Mouse (Mus musculus) R1 (cell line): ENCODE measurements around the gene Themis.

Source experiments
- DNase-seq: peaks from one replicate; pipeline ENCODE4 v3.0.0-alpha.2; 2018; ENCODE audit warnings: low read depth, low spot score

The Themis gene

DNA sequence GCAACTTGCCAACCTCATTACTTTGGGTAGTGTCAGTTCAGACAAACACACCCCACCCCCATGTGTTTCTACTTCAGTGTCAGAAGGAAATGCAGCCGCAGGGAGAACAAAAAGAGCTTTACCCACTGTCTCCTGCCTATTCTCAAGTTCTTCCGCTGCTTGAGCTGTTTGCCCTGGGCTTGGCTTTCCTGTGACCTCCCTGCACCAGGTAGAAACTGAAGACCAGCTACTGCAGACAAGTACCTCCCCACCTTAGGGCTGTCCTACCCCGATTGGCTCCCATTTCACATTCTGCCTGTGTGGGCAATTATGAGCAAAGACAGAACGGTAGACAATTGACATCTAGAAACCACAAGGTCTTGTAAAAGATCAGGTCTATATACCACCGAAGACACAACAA lies at the start of gene Themis:
Gene Themis, plus strand, starts transcription at position 100 of the 400 bp plus-strand sequence.
- peak; percentile 66 for DNase-seq

DNA sequence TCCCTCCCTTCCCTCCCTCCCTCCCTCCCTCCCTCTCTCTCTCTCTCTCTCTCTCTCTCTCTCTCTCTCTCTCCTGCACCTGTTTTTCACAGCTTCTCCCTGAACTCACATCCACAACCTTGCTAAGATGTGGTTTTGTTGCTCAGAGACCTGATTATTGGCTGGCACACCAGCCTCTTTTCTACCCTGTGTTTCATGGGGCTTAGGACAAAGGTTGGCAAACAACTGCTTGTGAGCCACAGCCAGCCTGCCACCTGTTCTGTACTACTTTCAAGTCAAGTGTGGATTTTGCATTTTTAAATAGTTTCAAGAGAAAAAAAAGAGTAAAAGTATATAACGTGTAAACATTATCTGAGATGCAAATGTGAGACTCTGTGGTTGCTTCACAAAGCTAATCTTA lies 48.7 kb upstream of the Themis start:
- DNase-seq = no peak

DNA sequence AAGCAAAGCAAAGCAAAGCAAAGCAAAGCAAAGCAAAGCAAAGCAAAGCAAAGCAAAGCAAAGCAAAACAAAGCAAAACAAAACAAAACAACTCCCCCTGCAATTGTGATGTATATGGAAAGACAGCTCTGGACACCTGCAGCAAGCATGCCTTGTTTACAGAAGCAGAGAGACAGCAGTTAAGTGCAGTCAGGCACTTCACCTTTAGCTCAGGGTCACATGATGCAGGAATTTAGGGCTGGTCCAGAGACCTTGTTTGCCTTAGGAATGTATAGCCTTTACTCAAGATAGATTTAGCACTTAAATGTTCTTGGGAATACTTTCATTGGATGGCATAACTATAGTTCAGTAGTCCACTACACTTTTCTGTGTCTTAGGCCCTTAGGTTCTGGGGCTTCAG lies 32.1 kb upstream of the Themis start:
- DNase-seq = peak; percentile 96

DNA sequence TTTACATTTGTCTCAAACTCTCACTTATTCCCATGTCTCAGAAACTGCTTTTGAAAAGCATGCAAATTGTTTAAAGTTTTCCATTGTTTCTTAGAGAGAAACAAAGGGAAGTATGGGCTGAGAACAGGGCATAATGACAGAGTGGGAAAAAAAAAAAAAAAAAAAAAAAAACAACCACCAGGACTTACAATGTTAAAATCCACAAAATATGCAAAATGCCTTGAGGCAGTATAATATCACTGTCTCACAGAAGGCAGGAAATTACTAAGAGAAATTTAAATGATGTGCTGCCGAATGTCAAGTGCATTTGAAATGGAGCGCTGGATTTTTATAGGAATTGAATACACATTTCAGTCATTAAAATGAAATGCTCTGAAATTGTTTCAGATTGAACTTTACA lies 26.3 kb upstream of the Themis start:
- DNase-seq = no peak

DNA sequence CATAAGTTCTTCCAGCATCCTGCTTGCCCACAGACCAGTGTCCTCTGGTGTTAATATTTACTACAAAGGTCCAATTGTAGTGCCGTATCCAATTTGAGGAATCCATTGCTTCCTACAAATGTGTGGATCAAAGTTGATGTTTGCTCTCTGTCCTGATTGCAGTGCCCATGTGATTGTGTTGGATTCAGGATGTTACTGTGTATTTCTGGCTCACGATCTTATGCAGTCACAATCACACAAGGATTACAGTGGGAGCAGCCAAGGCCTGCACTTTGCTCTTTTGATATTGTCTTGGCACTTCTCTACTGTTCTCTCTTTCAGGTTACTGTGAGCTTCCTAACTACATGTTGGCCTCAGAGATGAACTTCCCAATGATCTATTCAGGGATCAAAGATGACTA lies 20.3 kb upstream of the Themis start:
- no peak for DNase-seq

DNA sequence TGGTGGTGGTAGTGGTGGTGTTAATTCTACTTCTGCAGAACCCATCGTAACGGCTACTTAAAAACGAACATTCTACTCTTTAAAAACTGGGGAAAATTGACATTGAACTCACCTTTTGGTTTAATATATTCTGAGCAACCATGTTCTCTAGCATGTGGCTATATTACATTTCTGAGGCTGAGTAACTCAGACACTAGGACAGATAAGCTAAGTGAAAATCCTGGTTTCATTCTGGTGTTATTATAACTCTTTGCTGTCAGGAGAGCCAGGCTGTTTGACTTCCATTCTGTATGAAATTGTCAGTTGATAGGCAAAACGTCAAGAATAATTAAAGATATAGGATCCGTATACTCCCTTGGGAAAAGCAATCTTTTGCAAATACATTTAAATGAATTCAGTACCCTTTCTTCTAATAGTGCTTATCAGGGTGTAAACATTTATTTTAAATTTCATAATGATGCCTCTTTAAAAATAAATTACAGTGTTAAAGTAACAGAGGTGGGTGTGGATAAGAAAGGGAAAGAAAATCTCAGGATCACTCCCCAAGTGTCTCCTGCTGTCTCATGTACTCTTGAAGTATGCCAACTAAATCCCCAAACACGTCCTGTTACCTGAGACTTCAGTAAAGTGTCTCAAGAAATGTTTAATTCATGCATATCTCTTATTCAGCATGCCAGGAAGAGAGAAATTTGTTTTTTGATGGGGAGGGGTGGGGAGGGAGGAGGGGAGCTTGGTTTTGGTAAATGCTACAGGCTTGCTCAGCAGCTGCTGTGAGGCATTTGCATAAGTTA lies 18.9 kb upstream of the Themis start:
- no peak for DNase-seq

DNA sequence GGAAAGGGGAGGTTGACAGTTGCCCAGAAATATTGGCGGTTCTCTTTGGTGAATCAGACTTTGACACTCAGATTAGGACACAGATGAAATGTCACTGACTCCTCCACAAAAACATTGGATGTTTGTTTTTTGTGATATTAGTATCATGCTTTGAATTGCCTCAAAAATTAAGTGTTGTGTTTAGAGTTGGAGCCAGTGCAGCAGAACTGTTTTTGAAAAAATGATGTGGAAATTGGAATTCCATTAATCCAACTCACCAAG lies 18.3 kb upstream of the Themis start:
- DNase-seq = no peak

DNA sequence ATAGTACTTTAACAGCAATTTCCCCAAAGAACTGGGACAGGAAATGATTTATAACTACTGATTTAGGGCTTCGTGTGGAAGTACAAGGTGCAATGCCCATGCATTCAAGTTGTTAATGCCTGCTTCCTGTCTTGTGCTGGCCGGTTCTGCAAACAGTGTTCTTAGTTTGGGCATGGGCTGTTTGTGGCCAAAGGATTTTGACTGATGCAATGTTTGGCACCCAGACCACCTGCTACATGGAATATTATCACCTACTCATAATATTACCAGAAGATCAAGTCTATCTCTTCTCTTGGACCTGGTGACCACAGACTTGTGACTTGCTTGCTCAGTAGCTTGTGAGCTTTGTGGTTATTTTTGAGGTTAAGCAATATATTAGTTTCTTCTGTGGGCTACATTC lies 16.2 kb upstream of the Themis start:
- no peak for DNase-seq

DNA sequence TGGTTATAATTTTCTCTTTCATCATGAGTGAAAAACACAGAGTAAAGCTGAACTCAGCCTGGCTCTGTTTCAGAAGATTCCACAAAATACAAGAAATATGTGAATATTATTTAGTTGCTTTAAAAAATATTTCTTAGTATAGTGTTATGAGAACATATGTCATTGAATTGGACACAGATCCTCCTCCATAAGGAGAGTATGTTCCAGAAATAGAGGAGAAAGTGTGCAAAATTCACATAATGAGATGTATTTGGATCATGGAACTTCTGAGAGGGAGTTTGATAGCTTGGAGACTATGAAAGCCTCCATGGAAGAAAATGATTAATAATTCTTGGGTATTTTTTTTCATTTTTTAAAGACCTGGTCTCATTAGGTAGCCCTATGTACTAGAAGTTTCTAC lies 13.4 kb upstream of the Themis start:
- no peak for DNase-seq

DNA sequence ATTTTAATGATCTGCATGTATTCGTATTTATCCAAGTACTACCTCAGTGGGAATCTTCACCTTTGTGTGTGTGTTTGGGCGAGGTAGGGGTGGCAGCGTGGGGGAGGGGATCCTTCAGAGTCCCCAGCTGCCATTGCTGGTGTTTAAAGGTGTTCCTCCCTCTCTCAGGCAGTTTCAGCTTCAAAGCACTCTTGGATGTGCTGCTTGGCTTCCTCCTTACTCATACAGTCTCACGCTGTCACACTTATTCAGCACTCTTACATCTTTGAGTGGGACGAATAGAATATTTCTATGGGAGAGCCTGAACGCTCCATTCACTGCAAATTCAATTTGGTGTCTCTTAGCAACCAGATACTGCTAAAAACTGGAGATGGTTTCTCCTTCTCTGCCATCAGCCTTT lies 3.0 kb upstream of the Themis start:
- DNase-seq = no peak

DNA sequence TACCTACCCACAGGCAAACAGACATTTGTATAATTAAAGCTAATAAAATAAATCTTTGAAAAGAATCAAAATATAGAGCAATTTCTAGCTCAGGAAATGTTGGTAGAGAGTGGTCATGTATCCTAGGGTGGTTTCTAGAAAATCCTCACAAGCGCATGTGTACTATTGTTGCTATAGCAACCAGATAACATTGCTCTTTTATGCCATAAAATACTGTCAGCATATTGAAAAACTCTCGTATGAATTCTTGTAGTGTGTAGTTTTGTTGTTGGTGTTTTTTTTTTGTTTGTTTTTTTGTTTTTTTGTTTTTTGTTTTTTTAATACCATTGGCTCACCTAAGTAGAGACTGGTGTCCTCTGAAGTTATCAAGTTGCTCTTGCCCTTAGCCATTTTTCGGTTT lies 5.8 kb downstream of the Themis start:
- no peak for DNase-seq

DNA sequence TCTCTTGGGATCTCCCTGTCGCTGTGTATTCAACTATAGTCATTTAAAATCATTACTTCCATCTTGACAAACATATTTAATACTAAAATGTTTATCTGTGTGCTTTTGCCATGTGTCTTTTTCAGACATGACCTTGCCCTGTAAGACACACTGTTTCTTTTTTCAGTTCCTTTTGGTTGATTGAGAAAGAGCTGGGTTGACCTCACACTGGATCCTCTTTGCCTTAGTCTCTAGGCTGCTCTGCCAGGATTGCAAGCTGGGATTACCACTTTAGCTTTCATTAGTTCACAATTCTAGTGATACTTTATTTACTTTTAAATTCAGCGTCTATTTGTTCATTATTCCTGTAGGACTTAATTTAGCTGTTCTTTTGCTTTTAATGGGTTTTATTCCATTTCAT lies 7.2 kb downstream of the Themis start:
- DNase-seq = no peak

DNA sequence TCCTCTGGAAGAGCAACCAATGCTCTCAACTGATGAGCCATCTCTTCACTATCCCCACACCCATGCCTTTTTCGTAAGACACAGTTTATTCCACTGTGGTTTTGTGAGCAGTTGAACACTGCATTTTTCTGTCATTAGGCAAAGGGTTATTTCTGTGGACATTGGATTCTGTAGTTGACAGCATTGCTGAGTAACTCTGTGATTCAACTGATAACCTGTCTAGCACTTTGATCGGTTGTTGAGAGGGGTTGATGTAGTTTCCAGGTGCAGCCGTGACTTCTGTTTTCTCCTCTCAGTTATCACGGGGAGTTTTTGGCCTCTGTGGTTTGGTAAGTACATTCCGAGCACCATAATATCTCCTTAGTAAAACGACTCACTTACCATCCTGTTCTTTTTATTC lies 26.8 kb downstream of the Themis start:
- no peak for DNase-seq

DNA sequence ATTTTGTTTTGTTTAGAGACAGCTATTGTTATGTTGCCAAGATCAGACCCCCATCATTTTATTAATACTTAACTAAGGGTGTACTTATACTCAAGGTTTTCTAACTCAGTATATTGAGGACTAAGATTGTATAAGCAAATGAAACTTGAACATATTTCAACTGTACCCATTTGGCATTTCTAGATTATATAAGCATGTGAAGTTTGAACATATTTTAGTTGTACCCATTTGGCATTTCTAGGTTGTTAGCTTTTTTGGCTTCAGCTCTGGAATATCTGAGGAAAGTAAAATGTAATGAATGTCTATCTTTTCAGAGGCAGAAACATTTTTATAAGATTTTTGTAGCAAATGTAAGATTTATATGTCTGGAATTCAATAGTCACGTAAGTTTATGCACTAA lies 27.9 kb downstream of the Themis start:
- no peak for DNase-seq

DNA sequence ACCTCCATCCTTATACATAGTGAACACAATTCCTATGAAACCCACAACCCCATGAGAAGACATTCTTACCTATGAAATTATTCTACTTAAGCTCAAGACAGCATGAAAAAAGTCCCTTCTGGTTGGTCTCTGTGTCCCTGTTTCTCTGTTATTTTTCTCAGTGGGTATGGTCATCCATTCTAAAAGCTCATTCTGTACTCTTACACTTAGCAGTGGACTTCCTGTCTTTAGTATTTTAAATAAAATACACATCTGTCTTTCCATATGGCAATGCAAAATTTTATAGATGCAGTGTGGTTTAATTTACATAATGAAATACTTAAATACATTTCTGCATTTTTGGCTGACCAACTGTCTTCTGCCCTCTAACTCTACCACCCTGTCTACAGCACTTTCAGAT lies 30.0 kb downstream of the Themis start:
- DNase-seq = no peak

DNA sequence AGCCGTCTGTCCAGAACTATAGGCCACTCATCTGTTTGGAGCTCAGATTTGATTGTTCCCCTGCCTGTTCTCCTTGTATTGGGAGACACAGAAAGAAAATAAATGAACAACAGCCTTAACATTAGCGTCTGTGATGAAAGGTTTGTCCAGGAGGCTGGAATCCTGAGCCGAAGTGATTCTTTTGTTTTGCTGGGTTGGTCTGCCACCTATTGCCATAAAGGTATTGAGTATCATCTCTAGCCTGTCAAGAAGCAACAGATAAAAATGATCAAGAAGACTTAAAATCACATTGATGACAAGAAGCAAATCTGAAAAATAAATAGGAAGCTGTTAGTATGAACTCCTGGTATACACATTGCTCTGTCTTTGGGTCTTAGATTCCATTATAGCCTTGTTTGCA lies 53.7 kb downstream of the Themis start:
- DNase-seq = no peak

DNA sequence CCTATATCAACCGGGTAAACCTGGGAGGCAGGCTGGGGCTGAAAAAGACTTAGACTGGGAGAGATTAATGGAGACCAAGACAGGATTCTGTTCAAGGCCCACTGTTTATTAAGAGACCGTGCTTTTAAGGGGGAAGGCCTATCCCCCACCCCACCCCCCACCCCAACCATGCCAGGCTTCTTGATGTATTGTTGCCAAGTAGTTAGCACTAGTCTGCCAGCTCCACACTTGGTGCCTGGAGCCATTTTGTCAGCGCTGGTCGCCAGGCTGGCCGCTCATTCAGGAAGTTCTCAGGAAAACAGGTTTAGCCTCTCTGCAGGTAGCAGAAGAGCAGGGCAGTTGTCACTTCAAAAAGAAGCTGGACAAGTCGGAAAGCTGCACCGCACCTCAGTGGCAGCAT lies 55.1 kb downstream of the Themis start:
- DNase-seq = no peak

DNA sequence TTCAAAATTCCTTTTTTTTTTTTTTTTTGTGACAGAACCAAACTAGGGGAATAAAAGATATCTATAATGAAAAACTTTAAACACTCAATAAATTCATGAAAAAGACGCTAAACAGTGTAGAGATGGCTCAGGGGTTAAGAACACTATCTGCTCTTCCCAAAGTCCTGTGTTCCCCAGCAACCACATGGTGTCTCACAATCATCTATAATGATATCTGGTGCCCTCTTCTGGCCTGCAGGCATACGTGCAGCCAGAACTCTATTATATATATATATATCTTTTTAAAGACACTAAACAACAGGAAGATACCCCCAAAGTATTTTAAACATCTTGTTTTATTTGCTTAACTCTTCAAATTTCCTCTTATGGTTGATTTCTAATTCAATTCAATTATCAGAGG lies 62.0 kb downstream of the Themis start:
- peak; percentile 62 for DNase-seq

DNA sequence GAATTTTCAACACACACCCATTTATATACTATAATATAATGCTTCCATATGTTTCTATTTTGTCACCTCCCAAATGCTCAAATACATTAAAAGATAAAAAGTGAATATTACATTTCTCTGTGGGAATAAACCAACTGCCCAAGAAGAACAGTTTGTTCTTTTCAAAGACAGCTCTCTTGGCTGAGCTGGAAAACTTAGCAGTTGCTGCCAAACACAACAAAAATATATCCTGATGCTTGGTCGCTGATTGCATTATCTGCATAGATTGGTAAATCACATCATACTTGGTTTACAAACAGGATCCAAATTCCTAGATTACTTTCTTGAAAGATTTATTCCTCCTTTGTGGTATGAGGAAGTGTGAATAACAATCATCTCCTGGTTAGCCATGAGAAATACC lies 69.8 kb downstream of the Themis start:
- no peak for DNase-seq

DNA sequence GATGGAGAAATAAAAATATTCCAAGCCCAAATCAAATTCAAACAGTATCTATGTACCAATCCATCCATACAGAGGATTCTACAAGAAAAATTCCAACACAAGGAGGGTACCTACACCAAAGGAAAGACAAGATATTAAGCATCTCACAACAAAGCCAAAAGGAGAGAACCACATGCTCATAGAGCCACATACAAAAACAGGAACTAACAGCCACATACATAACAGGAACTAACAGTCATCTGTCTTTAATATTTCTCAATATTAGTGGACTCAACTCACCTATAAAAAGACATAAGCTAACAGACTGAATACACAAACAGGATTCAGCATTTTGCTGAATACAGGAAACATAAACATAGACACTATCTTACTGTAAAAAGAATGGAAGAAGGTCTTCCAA lies 78.3 kb downstream of the Themis start:
- DNase-seq = no peak

DNA sequence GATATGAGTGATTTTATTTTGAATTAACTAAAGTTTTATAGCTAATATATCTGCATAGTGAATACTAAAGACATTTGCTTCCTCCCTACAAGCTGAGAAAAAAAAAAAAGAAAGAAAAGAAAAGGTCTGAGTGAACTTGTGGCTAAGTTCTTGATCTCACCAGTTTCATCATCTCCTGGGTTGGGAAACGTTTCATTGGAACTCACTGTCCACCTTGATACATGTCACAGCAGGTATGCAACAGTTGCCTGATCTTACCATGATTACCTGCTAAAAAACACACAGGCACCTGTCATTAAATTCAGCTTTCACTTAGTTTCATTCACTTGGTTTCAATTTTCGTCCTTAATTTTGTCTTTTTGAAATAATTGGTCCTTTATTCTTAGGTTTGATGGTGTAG lies 85.2 kb downstream of the Themis start:
- no peak for DNase-seq

DNA sequence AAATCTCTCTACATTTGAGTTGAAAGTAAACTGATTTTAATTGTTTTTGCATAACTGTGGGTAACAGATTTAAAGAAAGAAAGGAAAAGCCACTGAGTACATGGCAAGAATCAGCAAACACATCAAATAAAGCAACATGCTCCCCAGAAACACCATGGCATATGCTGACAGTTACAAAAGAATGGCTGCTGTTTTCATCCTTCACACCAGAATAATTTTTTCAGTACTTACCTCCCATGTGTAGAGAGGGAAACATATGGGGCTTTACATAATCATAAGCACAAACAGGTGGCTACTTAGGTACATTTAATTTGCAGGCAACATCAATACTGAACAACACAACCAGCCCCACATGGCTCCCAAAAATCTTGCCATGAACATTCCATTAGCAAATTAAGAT lies 86.8 kb downstream of the Themis start:
- no peak for DNase-seq

DNA sequence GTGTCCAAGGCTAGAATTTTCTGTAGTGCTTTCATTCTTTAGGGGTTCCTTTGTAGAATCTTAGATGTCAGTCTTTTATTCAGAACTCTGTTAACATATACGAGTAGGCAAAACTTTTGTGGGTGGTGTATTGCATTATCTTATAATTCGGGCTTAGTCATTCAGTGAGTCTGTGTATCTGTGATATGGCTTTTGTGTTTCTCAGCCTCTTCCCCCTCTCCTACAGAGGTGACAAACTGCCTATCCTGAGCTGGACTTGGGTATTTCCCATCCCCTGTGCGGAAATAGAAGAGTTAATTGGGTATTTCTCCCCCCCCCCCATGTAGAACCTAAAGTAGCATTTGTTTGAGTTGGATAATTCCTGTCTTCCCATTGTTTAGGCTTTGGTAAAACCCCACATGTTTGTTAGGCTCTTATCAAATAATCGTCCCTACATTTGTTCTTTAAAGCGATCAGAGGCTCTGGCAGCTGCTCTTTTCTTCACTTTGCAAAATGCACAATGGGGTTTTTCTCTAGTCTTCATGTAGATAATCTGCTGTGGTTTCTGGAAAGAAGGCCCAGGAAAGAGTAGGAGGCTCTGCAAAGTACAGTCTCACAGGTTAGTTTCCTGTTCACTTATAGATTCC lies 108.7 kb downstream of the Themis start:
- DNase-seq = no peak

DNA sequence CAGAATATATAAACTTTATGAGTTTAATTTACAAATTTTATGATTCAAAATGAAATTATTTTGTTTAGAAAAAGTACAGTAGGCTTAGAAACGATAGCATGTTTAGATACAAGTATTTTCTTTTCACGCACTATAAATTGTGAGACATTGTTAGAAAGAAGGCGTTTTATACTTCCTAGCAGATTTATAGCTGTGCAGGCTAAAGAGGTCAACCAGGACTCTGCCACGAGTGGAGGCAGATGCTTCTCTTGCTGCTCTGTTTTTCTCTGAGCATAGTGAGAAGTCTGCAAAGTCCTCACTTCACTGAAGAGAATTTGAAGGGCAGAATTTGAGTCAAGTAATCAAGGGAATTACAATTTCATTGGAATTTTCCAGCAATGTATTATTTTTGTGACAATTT lies 131.3 kb downstream of the Themis start:
- no peak for DNase-seq
